Mouse (Mus musculus) heart, postnatal 0 days (tissue): ENCODE data around the gene Kazn. TPM values are rescaled to one million over a fixed set of nuclear protein-coding genes. Genes with fewer than 3 reads are reported as not detected.
A peak's percentile ranks its signal among the peaks of the same experiment; 100 is the strongest.

ENCODE experiments used
- ATAC-seq: fragments of 200-750 bp; cut with Nextera tagmentation; 2 replicates; pipeline ENCODE4 v1.8.0; 2017; ENCODE audit warnings: low read depth, moderate number of reproducible peaks, moderate library complexity; ENCODE audit not compliant: insufficient read depth
- DNase-seq: peaks from one replicate; pipeline ENCODE4 v3.0.0-alpha.2; 2016; ENCODE audit warnings: low spot score
- H3K27ac ChIP-seq: fragments of 300-500 bp; sonication (generic); 2 replicates; pipeline ENCODE4 v1.5.1; 2014; ENCODE audit warnings: low read depth, mild to moderate bottlenecking
- H3K27me3 ChIP-seq: fragments of 300-500 bp; sonication (generic); 2 replicates; pipeline ENCODE4 v1.6.1; 2014; ENCODE audit warnings: low read length, mixed read lengths; ENCODE audit not compliant: control insufficient read depth, insufficient read depth
- H3K36me3 ChIP-seq: fragments of 300-500 bp; sonication (generic); replicated peaks from 2 replicates; pipeline ENCODE4 v1.6.1; 2014; ENCODE audit warnings: low read length, mixed read lengths; ENCODE audit not compliant: control insufficient read depth, insufficient read depth
- H3K4me1 ChIP-seq: fragments of 300-500 bp; sonication (generic); 2 replicates; pipeline ENCODE4 v1.6.1; 2014; ENCODE audit warnings: antibody characterized with exemption; ENCODE audit not compliant: control insufficient read depth, insufficient read depth
- H3K4me2 ChIP-seq: fragments of 300-500 bp; sonication (generic); 2 replicates; pipeline ENCODE4 v1.6.1; 2014; ENCODE audit warnings: low read depth, mild to moderate bottlenecking, low read length, moderate library complexity
- H3K4me3 ChIP-seq: fragments of 300-500 bp; sonication (generic); 2 replicates; pipeline ENCODE4 v1.5.1; 2014; ENCODE audit warnings: low read depth, low read length
- H3K9ac ChIP-seq: fragments of 300-500 bp; sonication (generic); replicated peaks from 2 replicates; pipeline ENCODE4 v1.6.1; 2014; ENCODE audit warnings: low read depth, low read length, mixed read lengths
- H3K9me3 ChIP-seq: fragments of 300-500 bp; sonication (generic); replicated peaks from 2 replicates; pipeline ENCODE4 v1.6.1; 2016; ENCODE audit warnings: low read length; ENCODE audit not compliant: control insufficient read depth
- CTCF ChIP-seq: IDR thresholded peaks from 2 replicates; pipeline ENCODE4 v1.5.1; 2016; ENCODE audit warnings: antibody characterized with exemption, control low read depth, low read depth
- EP300 ChIP-seq: IDR thresholded peaks from 2 replicates; pipeline ENCODE4 v1.6.1; 2016; ENCODE audit warnings: antibody characterized with exemption, low read depth
- WGBS: fragments of 180-500 bp; shearing (Covaris S2); extraction: QIAGEN DNeasy Blood & Tissue Kit; methylation state at CpG from one replicate; pipeline ENCODE4 v1.1.7; 2014; 5-methylcytosine and 5-hydroxymethylcytosine counted together
- polyA plus RNA-seq: library from polyadenylated mRNA; unstranded; fragments of >200 nt; fragmentation: Nextera tagmentation; extraction: Ambion mirVana; gene quantifications from 2 replicates; pipeline ENCODE4 v1.2.1, GENCODE M21; 2015
- total RNA-seq: library from RNA; depleted of rRNA; stranded (reverse); fragments of >200 nt; gene quantifications from 2 replicates; pipeline ENCODE4 v1.2.3, GENCODE M21; 2014; ENCODE audit warnings: low replicate concordance

Kazn gene
- total and polyA plus RNA-seq, 2 experiments from 2014 or later = 2.5 to 19.9 TPM

GRCm38 (mm10) chr4:142165835-142166701 lies 73.1 kb downstream of the Kazn start:
- TF ChIP-seq EP300 (peak; percentile 86), CTCF (no peak)
- H3K4me1 ChIP-seq = peaks cover 9% of the 10 kb centered on the region; the same call in 1 of the 2 replicates
- H3K4me3 ChIP-seq = no peak overlapping the region
- H3K27ac ChIP-seq = peak overlapping the region; percentile 75
- ATAC-seq (peak; percentile 85), DNase-seq (peak; percentile 74)
- H3K36me3 ChIP-seq = no peaks in the 10 kb centered on the region
- peak overlapping the region; percentile 39 for H3K4me2 ChIP-seq
- H3K9ac ChIP-seq = no peak overlapping the region
- no peaks in the 10 kb centered on the region for H3K9me3 ChIP-seq
- no peaks in the 10 kb centered on the region for H3K27me3 ChIP-seq
- 16% methylated on average over 18 of the region's 18 CpGs for WGBS

GRCm38 (mm10) chr4:142165363-142165762 lies 73.8 kb downstream of the Kazn start:
- ATAC-seq = no peak
- TF ChIP-seq EP300 (no peak), CTCF (no peak)
- Histone ChIP-seq H3K9ac (no peak overlapping the region), H3K4me2 (no peak overlapping the region), H3K4me3 (no peak overlapping the region), H3K4me1 (0 out of 2 replicates have a peak, but pooled peaks cover 7% of the 10 kb centered on the region), H3K27me3 (no peaks in the 10 kb centered on the region), H3K36me3 (no peaks in the 10 kb centered on the region), H3K9me3 (no peaks in the 10 kb centered on the region), H3K27ac (no peak overlapping the region)
- WGBS = 40% methylated on average over 5 of the region's 5 CpGs
- no peak for DNase-seq

DNA sequence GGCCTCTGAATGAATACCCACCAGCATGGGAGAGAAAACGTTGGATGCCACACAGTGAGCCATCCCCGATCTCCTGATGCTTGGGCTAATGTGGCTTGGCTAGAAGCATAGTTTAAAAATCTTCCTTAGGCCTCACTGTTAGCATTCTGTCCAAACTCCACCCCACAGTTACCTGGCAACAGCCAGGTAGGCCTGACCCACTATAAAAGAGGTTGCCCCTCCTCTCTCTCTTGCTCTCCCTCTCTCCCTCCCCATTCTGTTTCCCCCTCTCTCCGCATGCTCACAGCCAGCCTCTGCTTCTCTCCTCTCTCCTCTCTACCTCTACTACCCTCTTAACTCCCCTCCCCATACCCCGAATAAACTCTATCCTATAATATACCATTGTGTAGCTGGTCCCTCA lies 74.8 kb downstream of the Kazn start:
- ATAC-seq = no peak
- no peak overlapping the region for H3K9ac ChIP-seq
- H3K36me3 ChIP-seq = no peaks in the 10 kb centered on the region
- H3K27ac ChIP-seq = no peak overlapping the region
- no peak for DNase-seq
- 79% methylated on average over 4 of the region's 4 CpGs for WGBS
- H3K27me3 ChIP-seq = no peaks in the 10 kb centered on the region
- no peak overlapping the region for H3K4me2 ChIP-seq
- H3K9me3 ChIP-seq = no peaks in the 10 kb centered on the region
- TF ChIP-seq CTCF = no peak
- no peak for TF ChIP-seq EP300
- H3K4me3 ChIP-seq = no peak overlapping the region
- H3K4me1 ChIP-seq = 0 out of 2 replicates have a peak, but pooled peaks cover 7% of the 10 kb centered on the region

DNA sequence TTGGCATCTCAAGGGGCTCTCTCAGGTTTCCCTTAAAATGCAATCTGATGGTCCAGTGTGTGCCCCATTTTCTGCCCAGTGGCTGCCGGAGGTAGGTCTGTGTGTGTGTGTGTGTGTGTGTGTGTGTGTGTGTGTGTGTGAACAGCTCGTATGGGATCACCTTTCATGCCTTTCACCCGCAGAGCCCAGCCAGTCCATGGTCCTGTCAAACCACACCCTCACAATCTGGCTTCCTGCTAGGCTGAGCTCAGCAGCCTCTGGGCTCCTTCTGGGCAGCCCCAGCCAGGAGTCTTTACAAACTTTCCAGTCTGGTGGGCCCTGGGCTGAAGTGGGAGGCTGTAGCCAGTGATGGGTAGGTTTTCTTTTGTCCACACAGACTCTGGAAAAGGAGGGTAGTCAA lies 75.3 kb downstream of the Kazn start:
- Histone ChIP-seq H3K27me3 (no peaks in the 10 kb centered on the region), H3K36me3 (no peaks in the 10 kb centered on the region), H3K9ac (no peak overlapping the region), H3K4me3 (no peak overlapping the region), H3K4me2 (no peak overlapping the region), H3K4me1 (0 out of 2 replicates have a peak, but pooled peaks cover 7% of the 10 kb centered on the region), H3K9me3 (no peaks in the 10 kb centered on the region), H3K27ac (no peak overlapping the region)
- no peak for TF ChIP-seq EP300
- ATAC-seq (no peak), DNase-seq (no peak)
- WGBS = 53% methylated on average over 3 of the region's 3 CpGs

DNA sequence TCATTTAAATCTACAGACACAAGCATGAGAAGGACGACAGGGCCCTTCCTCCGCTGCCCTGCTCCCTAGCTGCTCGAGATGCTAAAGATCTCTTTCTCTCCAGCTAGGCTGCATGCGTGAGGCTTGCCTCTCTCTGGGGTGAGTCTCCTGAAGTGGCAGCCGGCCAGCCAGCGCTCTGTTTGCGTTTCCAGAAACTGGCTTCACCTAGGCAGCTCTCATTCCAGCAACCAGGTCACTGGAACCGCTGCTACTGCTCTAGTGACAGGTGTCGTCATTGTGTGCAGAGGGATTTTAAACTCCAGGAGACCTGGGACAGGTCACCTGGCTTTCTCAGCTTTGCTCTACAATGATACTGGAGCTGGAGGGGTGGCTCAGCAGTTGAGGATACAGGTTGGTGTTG lies 76.5 kb downstream of the Kazn start:
- TF ChIP-seq EP300 = no peak
- no peak for TF ChIP-seq CTCF
- no peak overlapping the region for H3K4me3 ChIP-seq
- no peaks in the 10 kb centered on the region for H3K9me3 ChIP-seq
- H3K27me3 ChIP-seq = no peaks in the 10 kb centered on the region
- 76% methylated on average over 9 of the region's 9 CpGs for WGBS
- 0 out of 2 replicates have a peak, but pooled peaks cover 7% of the 10 kb centered on the region for H3K4me1 ChIP-seq
- H3K9ac ChIP-seq = no peak overlapping the region
- H3K4me2 ChIP-seq = no peak overlapping the region
- H3K27ac ChIP-seq = no peak overlapping the region
- DNase-seq (no peak), ATAC-seq (no peak)
- no peaks in the 10 kb centered on the region for H3K36me3 ChIP-seq

GRCm38 (mm10) chr4:142162102-142162501 lies 77.1 kb downstream of the Kazn start:
- ATAC-seq (no peak), DNase-seq (no peak)
- TF ChIP-seq CTCF (peak; percentile 60), EP300 (no peak)
- 0 out of 2 replicates have a peak, but pooled peaks cover 7% of the 10 kb centered on the region for H3K4me1 ChIP-seq
- no peak overlapping the region for H3K4me2 ChIP-seq
- H3K27me3 ChIP-seq = no peaks in the 10 kb centered on the region
- 100% methylated on average over 2 of the region's 2 CpGs for WGBS
- no peak overlapping the region for H3K9ac ChIP-seq
- no peak overlapping the region for H3K4me3 ChIP-seq
- no peaks in the 10 kb centered on the region for H3K36me3 ChIP-seq
- H3K9me3 ChIP-seq = no peaks in the 10 kb centered on the region
- H3K27ac ChIP-seq = no peak overlapping the region
